Mouse (Mus musculus) adrenal gland (tissue): ENCODE results near the gene Lmo2.

Source experiments
- intact Hi-C: fragments of 180-260 bp; cut with DNase I; formaldehyde crosslinking; loops from one replicate; pipeline ENCODE4 v1.15.1; 2025

Lmo2 gene

DNA sequence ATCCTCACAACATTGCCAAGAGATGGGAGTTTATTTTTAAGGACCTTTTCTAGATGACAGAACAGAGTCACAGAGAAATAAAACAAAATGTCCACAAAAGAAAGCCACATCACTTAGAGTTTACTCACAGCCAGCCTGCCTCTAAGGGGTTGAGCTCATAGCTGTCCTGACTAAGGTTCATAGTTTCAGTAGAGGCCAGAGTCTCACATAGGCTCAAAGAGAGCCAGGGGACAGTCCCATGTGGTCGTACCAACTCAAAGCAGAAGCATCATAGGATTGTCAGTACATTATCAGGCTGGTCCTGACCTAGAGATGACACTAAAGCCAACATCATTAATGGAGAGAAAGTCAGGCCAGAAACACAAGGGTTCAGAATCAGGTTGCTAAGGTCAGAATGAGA, 19.2 kb upstream of the Lmo2 start:
- intact Hi-C loops = loop anchor here (5.0 kb wide), 1 partner anchor 51 kb away; no protein-coding TSS in a partner anchor

DNA sequence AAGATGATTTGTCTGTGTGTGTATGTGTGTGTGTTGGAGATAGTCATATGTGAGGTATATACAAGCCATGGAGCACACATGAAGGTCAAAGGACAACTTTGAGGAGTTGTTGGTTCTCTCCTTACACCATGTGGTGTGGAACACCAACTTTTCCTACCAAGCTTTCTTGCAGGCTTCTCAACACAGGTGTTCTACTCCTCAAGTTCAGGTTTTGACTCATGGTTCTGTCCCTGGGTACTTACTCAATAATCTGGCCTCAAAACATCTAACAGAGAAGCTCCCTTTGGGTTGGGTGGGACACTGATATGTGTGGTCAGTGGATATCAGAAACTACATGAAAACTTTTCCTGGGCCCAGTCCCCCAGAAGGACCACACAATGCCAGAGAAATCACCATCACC, 18.8 kb upstream of the Lmo2 start:
- intact Hi-C loops = loop anchor here (5.0 kb wide), 1 partner anchor 52 kb away; no protein-coding TSS in a partner anchor

DNA sequence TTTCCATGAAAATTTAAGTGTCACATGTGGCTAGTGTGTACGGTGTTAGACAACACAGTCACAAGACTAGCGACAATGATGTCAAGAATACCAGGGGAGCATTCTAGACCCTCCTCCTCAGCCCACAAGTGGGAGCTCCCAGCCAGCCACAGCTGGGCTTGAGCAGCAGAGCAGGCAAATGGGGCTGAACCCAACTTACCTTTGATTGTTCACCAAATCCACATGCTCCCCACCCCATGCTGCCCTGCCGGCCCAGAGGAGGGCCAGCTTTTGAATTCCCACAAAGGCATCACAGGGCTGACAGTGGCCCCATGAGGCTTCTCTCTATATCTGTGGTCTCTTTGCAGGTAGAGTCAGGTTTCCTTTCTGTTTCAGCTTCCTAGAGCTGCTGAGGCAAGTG, 16.7 kb upstream of the Lmo2 start:
- intact Hi-C loops = no loop called here

DNA sequence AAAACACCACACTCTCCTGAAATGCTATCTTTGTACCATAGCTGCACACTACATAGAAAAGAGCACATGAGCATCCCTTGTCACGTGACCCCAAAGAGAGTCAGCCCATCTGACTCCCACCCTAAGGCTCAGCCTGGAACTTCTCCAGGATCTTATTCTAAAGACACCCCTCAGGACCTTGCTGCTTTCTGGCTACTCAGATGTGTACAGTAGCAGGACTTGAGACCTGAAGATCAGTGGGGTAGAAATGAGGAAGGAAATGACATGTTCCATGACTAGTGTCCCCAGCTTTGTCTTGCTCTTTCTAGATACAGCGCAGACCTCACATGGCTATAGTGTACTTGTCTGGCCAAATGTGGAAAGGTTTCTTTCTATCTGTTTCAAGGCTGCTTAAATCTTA, 12.9 kb upstream of the Lmo2 start:
- intact Hi-C loops = no loop called here

DNA sequence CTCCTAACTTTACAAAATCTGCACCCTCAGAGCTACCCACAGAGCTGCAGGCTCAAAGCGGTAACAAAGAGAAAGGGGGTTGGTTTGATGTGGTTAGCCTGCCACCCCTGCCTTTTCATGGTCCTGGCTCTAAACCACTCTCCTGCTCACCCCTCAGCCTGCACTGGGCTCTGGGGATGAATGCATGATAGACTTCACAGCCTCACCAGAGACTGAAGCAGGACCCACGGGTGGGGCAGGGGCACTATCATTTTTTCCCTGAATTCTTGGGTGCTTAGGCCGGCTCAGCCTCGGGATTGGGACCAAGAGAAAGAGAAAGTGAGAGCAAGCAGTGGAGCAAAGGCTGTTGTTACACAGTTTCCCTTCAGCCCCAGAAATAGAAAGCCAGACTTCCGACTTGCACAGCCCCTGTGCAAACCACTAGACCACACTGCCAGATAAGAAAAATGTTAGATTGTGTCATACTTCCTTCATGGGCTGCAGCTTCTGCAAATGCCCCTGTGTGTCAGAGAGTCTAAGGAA, 12.2 kb upstream of the Lmo2 start:
- intact Hi-C loops = no loop called here

DNA sequence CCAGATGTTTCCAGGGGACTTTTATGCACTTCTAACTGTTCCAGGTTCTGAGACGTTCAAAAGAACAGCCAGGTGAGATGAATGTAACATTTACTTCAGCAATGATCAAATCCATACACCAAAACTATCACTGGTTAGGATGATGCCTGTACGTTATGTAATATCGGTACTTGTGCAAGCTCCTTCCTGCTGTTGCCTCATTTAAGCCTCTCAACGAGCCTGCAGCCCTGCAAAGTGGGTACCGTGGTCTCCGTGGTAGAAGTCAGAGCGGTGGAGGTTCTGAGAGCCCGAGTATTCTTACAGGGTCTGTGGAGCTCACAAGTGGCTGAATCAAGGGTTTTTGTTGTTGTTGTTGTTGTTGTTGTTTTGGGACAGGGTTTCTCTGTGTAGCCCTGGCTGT, 10.9 kb upstream of the Lmo2 start:
- intact Hi-C loops = no loop called here

DNA sequence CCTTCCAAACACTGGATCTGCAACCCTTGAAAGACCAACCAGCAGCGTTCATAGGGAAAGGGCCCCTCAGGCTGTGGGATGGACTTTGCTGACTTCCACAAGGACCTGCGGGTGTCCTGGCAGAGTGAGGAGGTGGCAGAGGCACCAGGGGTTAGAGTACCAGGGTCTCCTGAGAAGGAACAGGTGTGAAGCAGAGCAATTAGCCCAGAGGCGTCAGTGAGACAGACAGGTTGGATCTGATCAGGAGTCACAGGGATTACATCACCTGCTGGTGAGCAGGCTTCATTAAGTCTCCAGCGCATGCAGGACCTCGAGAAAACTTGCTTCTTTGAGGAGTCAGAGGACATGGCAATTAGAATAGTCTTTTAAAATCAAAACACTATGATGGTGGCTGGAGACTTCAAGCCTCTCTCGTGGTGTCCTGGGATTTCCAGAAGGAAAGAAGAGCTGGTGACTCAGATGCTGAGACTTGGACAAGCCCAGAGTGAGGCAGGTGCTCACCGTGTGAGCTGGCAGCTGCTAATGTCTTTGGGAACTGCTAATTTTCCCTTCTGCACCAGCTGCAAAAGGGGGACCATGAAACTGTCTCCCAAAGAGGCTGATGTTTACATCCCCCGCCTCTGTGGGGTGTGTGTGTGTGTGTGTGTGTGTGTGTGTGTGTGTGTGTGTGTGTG, 9.7 kb upstream of the Lmo2 start:
- intact Hi-C loops = no loop called here

DNA sequence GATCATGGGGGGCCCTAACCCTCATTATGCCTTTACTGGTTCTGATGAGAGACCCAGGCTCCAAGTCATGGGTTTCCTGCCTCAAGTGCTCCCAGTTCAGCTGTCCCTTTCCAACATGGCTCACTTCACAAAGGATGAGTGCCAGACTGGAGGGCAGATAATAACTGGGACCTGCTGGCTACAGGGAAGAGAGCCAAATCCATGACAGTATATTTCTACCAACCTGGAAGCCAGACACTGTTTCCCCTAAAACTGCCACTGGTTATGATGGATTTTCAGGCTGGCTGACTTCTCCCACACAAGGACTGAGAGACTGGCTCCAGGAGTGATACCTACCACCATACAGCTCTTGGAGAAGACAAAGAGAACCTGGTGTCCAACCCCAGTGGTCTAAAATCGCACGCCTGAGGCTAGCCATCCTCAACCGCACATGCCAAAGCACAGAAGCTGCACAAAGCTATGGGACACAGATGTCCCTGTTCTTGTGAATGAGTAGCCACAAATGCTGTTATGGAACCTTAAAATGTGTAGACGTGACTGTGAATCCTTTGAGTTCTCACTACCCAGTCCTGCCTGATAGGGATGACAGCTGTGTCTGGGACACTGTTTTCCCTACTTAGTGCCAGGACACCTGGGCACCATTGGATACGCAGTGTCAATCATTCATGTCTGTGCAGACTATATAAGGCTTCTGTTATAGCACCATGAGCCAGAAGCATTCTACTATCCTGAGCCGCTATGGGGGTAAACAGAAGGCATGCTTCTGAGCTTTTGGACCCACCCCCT, 4.5 kb upstream of the Lmo2 start:
- intact Hi-C loops = no loop called here

DNA sequence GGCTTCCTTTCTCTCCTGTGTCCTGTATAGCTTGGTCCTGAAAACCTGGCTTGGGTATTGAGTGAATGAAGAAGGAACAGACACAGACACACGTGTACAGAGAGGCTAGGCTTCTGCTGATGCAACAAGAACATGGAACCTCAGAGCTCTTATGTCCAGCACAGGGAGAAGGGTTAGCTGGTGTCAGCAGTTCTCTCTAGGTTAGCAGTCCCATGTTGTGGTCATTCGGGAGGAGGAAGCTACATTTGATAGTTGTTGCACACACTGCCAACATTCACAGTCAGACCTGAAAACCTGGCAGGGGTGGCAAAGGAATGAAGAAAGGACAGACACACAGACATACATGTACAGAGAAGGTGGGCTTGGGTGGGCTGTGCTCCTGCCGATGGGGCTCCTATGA, 2.1 kb upstream of the Lmo2 start:
- intact Hi-C loops = no loop called here

DNA sequence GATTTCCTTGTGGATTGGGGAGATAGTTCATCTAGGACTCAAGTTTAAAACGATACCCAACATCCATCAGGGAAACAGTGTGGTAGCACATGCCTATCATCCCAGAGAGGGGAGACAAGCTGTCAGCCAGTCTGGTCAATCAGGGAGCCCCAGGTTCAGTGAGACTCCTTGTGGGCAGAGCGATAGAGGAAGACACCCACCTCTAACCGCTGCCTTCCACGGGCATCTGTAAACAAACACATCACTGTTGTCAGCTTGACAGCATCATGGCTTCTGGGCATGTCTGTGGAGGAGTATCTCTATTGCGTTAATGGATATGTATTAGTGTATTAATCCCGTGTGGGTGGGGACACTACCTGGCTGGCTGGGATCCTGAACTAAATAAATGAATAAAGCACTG, 919 bp upstream of the Lmo2 start:
- intact Hi-C loops = no loop called here

DNA sequence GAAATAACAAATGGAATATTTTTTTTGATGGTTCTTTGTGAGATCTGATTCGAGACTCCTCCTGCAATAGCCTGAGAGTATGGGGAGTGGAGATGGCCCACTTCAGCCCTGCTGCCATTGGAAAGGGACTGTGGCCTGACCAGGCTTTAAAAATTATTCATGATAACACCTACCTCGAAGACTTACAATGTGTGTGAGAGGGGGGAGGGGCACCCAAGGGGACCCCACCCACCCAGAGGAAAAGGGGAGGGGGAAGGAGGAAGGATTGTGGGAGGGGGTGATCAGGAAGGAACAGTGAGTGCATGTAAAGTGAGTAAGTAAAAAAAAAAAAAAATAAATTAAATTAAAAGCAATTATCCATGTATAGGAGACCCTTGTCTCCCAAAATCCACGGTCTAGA, 848 bp downstream of the Lmo2 start:
- intact Hi-C loops = no loop called here

DNA sequence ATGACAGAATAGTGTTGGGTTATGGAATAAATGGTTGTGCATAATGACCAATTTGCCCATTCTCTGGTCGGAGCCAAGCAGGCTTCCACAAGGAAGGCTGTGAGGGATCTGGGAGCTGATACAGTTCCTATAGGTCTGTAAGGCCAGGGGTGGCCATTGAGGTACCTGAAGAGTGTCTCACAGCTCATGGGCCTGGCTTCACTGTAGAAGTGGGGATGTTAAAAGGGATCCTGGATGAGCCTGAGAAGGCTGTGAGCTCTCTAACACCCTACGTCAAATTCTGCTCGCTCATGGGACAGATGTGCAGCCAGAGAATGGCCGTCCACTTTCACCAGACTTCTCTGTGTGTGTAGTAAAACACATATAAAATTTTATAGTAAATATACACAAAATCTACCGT, 1.3 kb downstream of the Lmo2 start:
- intact Hi-C loops = no loop called here

DNA sequence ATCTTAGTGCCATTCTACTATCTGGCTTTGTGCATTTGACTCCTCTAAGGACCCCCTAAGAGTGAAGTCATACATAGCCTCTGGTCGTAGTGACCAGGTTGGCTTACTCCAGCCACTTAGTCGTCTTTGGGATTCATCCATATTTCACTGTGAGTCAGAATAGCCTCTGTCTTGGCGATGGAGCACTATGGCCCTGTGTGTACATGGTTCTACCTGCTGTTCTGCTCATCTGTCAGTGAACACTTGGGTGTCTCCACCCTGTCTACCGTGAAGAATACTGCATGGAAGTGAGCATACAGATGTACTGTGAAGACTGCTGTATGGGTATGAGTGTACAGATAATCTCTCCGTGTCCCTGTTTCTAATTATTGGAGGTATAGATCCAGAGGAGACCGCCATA, 1.8 kb downstream of the Lmo2 start:
- intact Hi-C loops = no loop called here

DNA sequence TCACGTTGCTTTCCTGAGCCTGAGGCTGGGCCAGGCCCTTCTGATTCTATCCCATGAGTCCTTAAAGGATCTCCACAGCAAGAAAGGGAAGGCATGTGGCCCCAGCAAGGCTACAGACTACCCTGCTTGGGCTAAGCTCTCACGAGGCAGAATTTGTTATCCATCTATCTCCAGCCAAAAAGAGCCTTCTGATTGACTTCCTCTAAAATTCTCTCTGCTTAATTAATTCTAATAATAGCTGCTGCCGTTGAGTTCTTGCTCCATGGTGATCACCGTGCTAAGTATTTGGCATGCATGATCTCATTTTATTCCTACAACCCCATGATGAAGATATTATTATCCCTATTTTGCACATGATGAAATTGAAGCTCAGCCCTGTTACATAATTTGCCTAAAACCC, 4.6 kb downstream of the Lmo2 start:
- intact Hi-C loops = no loop called here

DNA sequence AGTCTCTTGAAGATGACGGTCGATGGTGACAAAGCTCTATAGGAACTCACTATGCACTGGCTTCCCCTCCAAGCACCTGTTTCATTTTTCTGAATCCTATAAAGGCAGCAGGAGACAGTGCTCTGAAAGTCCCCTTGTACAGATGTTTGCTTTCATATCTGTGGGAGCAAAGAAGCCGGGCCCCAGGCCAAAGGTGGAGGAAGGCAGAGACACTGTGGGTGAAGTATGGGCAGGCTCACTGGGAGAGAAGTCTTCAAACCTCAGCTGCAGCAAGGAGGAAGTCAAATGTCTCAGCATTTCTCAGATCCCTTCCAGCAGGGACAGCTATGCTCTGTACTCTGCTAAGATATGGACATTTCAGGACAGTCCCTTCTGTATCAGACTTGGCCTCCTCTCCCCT, 7.6 kb downstream of the Lmo2 start:
- intact Hi-C loops = no loop called here

DNA sequence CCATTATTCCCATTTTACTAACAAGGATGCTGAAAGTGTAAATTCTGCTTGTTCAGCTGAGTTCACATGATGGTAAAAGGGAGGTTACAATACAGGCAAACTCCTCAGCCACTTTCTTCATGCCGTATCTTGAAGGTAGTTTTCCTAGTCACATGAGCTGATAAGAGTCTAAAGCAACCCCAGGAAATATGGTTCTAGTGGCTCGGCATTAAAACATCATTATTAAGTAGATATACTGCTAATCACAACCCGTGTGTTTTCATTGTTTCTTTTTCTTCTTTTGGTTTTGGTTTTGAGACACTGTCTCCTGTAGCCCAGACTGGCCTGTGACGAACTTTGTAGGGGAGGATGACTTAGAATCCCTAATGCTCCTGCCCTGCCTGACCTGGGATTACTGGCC, 10.4 kb downstream of the Lmo2 start:
- intact Hi-C loops = no loop called here

DNA sequence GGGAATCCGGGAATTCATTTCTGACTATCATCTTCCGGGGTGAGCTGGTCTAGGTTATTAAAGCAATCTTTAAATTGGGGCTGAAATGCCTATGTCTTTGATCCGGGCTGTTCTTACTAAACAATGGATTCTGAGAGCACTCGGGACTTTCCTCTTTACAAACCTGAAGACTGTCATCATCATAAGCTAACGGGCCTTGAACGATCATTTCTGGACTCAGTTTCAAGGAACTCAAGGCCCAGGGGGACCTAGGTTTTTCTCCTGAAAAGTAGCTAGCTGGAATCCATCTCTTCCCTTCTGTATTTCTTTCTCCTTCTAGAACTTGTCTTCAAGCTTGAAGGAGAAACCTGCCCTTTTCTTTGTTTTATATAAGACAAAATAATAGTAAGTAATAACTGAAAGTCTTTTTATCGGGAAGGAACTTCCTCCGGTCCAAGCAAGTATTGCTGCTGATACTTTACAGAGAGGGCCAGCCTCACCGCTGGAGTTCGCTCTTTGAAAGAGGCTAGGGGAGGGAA, 11.2 kb downstream of the Lmo2 start:
- intact Hi-C loops = no loop called here

DNA sequence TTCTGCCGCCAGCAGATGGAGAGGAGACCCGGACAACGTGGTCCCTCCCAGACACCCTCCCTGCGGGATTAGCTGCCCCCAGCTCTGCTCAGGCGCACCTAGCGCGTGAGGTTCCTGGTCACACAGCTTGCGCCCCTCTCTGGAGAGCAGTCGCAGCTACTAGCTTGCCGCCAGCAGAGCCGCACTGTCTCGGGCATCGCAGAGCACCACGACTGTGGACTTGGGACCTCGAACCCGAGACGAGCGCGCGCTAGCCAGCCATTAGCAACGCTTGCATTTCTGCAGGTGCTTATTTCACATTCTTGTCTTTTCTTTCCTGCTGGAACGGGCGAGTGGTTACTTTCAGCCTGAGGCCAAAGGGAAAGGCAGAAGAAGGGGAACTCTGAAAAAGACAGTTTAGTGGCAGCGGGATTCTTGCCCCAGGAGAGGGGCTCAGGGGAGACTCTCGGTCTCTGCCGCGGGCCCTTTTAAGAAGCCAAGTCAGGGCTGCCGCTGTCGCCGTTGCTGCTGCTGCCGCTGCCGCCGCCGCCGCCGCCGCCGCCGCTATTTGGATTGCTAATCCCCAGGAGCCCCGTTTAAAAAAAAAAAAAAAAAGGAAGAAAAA, 11.8 kb downstream of the Lmo2 start:
- intact Hi-C loops = no loop called here

DNA sequence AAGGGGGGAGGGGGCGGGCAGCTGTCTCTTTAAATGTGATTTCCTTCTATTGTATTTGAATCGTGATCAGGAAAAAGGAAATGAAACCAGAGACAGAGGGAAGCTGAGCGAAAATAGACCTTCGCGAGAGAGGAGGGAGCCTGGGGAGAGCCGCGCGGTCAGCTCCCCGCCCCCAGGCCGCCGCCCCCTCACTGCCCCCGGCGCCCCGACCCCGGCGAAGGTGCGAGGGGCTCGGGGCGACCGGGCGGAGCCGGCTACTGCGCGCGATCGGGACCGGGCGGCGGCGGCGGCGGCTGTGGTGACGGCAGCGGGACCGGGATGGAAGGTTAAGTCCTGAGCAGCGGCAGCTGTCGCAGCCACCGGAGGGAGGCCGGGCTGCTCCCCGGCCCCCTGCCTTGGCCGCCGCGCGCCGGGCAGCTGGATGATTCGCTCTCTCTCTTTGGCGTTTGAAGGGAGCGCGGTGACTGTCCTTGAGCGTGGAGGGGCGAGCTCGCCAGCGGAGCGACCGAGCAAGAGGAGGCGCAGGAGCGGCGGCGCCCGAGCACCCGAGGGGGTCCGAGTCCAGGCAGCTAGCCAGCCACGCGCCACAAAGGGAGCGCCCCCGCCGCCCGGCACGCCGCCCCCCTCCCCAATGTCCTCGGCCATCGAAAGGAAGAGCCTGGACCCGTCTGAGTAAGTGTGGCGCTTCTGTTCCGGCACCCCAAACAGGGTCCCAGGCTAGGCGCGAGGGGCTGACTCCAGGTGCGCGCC, 12.4 kb downstream of the Lmo2 start:
- intact Hi-C loops = no loop called here

DNA sequence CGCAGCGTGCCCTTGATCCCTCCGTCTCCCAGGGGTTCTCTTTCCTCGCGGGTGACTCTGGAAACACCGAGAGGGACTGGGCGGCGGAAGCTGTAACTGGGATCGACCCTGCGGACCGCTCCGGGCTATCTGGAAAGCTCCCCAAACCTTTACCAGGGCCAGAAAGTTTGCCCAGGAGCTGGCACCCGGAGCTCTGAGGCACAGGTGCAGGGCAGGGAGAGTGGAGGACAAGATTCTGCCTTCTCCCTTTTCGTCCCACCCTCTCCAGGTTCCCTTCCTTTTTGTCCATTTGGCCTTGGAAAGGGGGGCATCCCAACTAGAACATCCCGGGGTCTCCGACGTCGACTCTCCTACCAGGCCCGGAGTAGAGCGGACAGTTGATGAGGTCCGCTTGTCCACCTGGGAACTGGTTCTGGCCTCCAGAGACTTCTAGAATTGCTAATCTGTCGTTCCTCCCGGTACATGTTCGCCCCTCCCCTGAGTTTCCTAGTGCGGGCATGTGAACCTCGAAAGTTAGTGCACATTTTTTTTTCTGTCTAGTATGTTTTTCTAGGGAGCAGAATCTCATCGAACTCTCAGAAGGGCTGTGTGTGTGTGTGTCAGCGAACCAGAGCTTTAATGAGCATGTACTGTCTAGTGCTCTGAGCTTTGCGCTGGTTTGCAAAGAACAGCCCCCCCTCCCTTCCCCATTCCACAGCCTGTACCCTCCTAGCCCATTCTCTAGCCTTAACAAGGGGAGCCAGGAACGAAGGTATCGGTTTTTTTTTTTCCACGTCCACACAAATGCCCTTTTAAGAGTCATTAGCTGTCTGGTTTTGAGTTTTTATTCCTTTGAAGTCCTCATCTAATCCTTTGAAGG, 13.2 kb downstream of the Lmo2 start:
- intact Hi-C loops = no loop called here

DNA sequence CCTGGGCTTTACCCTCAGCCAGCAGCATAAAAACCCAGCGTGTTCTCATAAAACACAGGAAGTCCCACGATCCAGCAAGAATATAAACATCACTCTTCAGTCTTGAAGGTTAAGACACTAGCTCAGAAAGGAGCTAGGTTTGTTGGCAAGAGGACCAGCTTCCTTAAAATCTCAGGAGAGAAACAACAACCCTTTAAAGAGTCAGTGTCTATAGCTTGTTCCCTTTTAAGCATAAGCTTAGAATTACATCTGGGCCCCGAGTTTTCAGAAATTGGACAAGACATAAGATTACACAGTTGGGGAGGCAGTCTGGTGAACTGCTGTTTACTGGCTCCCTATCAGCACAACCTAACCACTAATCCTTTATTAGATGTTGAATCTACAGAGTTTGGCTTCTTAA, 14.1 kb downstream of the Lmo2 start:
- intact Hi-C loops = no loop called here
